Mouse (Mus musculus) neural tube, embryonic 14.5 days (tissue): Measurements from ENCODE around the gene Kcnh4. TPM values are rescaled to one million over a fixed set of nuclear protein-coding genes. Genes with fewer than 3 reads are reported as not detected.
A peak's percentile ranks its signal among the peaks of the same experiment; 100 is the strongest.

ENCODE experiments used
- ATAC-seq: fragments of 200-750 bp; cut with Nextera tagmentation; 2 replicates; pipeline ENCODE4 v1.8.0; 2017; ENCODE audit warnings: low read depth, mild to moderate bottlenecking, moderate TSS enrichment, moderate library complexity
- H3K27ac ChIP-seq: fragments of 300-500 bp; sonication (generic); 2 replicates; pipeline ENCODE4 v1.5.1; 2014; ENCODE audit warnings: low read depth, mild to moderate bottlenecking, control low read depth, low read length, moderate library complexity, mixed read lengths
- H3K27me3 ChIP-seq: fragments of 300-500 bp; sonication (generic); 2 replicates; pipeline ENCODE4 v1.6.1; 2014; ENCODE audit warnings: low read length; ENCODE audit not compliant: control insufficient read depth, insufficient read depth
- H3K36me3 ChIP-seq: fragments of 300-500 bp; sonication (generic); 2 replicates; pipeline ENCODE4 v1.6.1; 2014; ENCODE audit warnings: low read length, mixed read lengths; ENCODE audit not compliant: control insufficient read depth, insufficient read depth
- H3K4me1 ChIP-seq: fragments of 300-500 bp; sonication (generic); 2 replicates; pipeline ENCODE4 v1.6.1; 2014; ENCODE audit warnings: low read length; ENCODE audit not compliant: control insufficient read depth, insufficient read depth
- H3K4me2 ChIP-seq: fragments of 300-500 bp; sonication (generic); 2 replicates; pipeline ENCODE4 v1.6.1; 2014; ENCODE audit warnings: mild to moderate bottlenecking, low read depth, low read length, control low read depth
- H3K4me3 ChIP-seq: fragments of 300-500 bp; sonication (generic); 2 replicates; pipeline ENCODE4 v1.5.1; 2014; ENCODE audit warnings: low read depth, low read length, control low read depth, mixed read lengths
- H3K9ac ChIP-seq: fragments of 300-500 bp; sonication (generic); replicated peaks from 2 replicates; pipeline ENCODE4 v1.6.1; 2014; ENCODE audit warnings: low read depth, mild to moderate bottlenecking, control low read depth, low read length, mixed read lengths
- H3K9me3 ChIP-seq: fragments of 300-500 bp; sonication (generic); 2 replicates; pipeline ENCODE4 v1.6.1; 2016; ENCODE audit warnings: low read length; ENCODE audit not compliant: control insufficient read depth
- WGBS: fragments of 180-500 bp; shearing (Covaris S2); extraction: QIAGEN DNeasy Blood & Tissue Kit; methylation state at CpG from one replicate; pipeline ENCODE4 v1.1.7; 2014; 5-methylcytosine and 5-hydroxymethylcytosine counted together
- polyA plus RNA-seq: library from polyadenylated mRNA; unstranded; fragments of >200 nt; fragmentation: Nextera tagmentation; extraction: Ambion mirVana; gene quantifications from 2 replicates; pipeline ENCODE4 v1.2.1, GENCODE M21; 2014

The Kcnh4 gene
- polyA plus RNA-seq, 1 experiment from 2014 or later, result 10.1 TPM

GRCm38 (mm10) chr11:100713735-100714533 is 45.8 kb downstream of the Kcnh4 start, which contains the start of gene Hspb9:
Gene Hspb9 (plus strand): TSS chr11:100713850.
- H3K4me1 ChIP-seq, result peaks cover 14% of the 10 kb centered on the region
- no peak for ATAC-seq
- H3K4me2 ChIP-seq, result peak within 1 kb of the TSS; percentile 24; the same call in 1 of the 2 replicates
- no peaks in the 10 kb centered on the region for H3K9me3 ChIP-seq
- no peaks in the 10 kb centered on the region for H3K27me3 ChIP-seq
- H3K9ac ChIP-seq, result no peak within 1 kb of the TSS
- H3K36me3 ChIP-seq, result peaks cover 43% of the 10 kb centered on the region
- H3K27ac ChIP-seq, result no peak within 1 kb of the TSS
- H3K4me3 ChIP-seq, result no peak within 1 kb of the TSS
- 6% methylated on average over 38 of the region's 38 CpGs for WGBS

GRCm38 (mm10) chr11:100713174-100713573 is 46.6 kb downstream of the Kcnh4 start:
- WGBS, result 71% methylated on average over 4 of the region's 4 CpGs
- H3K4me3 ChIP-seq, result no peak overlapping the region
- no peaks in the 10 kb centered on the region for H3K27me3 ChIP-seq
- peaks cover 14% of the 10 kb centered on the region for H3K4me1 ChIP-seq
- no peak overlapping the region for H3K4me2 ChIP-seq
- no peak overlapping the region for H3K9ac ChIP-seq
- H3K27ac ChIP-seq, result no peak overlapping the region
- H3K36me3 ChIP-seq, result peaks cover 47% of the 10 kb centered on the region
- no peak for ATAC-seq
- H3K9me3 ChIP-seq, result no peaks in the 10 kb centered on the region

GRCm38 (mm10) chr11:100711783-100712615 is 47.7 kb downstream of the Kcnh4 start, which contains the start of gene Kat2a:
Gene Kat2a (minus strand): TSS chr11:100712465.
- ATAC-seq, result peak; percentile 94
- Histone ChIP-seq H3K9ac (peak within 1 kb of the TSS; percentile 81), H3K27me3 (no peaks in the 10 kb centered on the region), H3K9me3 (no peaks in the 10 kb centered on the region), H3K27ac (peak within 1 kb of the TSS; percentile 60), H3K4me1 (peaks cover 14% of the 10 kb centered on the region), H3K4me3 (peak within 1 kb of the TSS; percentile 94), H3K4me2 (peak within 1 kb of the TSS; percentile 64), H3K36me3 (peaks cover 39% of the 10 kb centered on the region)
- WGBS, result 2% methylated on average over 48 of the region's 48 CpGs

- peaks cover 29% of the 10 kb centered on the region for H3K36me3 ChIP-seq
- H3K4me2 ChIP-seq, result peak overlapping the region; percentile 64
- no peak overlapping the region; the same call in 1 of the 2 replicates for H3K9ac ChIP-seq
- H3K27ac ChIP-seq, result no peak overlapping the region
- H3K4me3 ChIP-seq, result 0 out of 2 replicates have a peak overlapping the region, but pooled peaks have one; percentile 94
- H3K9me3 ChIP-seq, result no peaks in the 10 kb centered on the region
- 90% methylated on average over 4 of the region's 4 CpGs for WGBS
- H3K4me1 ChIP-seq, result peaks cover 14% of the 10 kb centered on the region
- no peak for ATAC-seq
- no peaks in the 10 kb centered on the region for H3K27me3 ChIP-seq
Measured at GRCm38 (mm10) chr11:100710977-100711376, 48.8 kb downstream of the Kcnh4 start.

- Histone ChIP-seq H3K27me3 (no peaks in the 10 kb centered on the region), H3K36me3 (peaks cover 25% of the 10 kb centered on the region), H3K9ac (no peak overlapping the region; the same call in 1 of the 2 replicates), H3K4me1 (peaks cover 14% of the 10 kb centered on the region), H3K9me3 (no peaks in the 10 kb centered on the region), H3K27ac (no peak overlapping the region), H3K4me3 (no peak overlapping the region), H3K4me2 (no peak overlapping the region; the same call in 1 of the 2 replicates)
- WGBS, result 94% methylated on average over 15 of the region's 15 CpGs
- no peak for ATAC-seq
Measured at GRCm38 (mm10) chr11:100710528-100710927, 49.2 kb downstream of the Kcnh4 start.

GRCm38 (mm10) chr11:100709201-100709810 is 50.4 kb downstream of the Kcnh4 start:
- H3K9ac ChIP-seq, result no peak overlapping the region
- H3K27me3 ChIP-seq, result no peaks in the 10 kb centered on the region
- H3K9me3 ChIP-seq, result no peaks in the 10 kb centered on the region
- H3K4me3 ChIP-seq, result no peak overlapping the region
- H3K27ac ChIP-seq, result no peak overlapping the region
- WGBS, result 98% methylated on average over 9 of the region's 9 CpGs
- H3K4me1 ChIP-seq, result peaks cover 14% of the 10 kb centered on the region
- peaks cover 30% of the 10 kb centered on the region for H3K36me3 ChIP-seq
- no peak for ATAC-seq
- no peak overlapping the region for H3K4me2 ChIP-seq

- Histone ChIP-seq H3K9me3 (no peaks in the 10 kb centered on the region), H3K4me3 (no peak overlapping the region), H3K27ac (no peak overlapping the region), H3K36me3 (peaks cover 29% of the 10 kb centered on the region), H3K9ac (no peak overlapping the region), H3K4me2 (no peak overlapping the region), H3K4me1 (no peaks in the 10 kb centered on the region), H3K27me3 (no peaks in the 10 kb centered on the region)
- no peak for ATAC-seq
- WGBS, result 94% methylated on average over 23 of the region's 23 CpGs
Measured at GRCm38 (mm10) chr11:100705095-100705747, 54.5 kb downstream of the Kcnh4 start.

- no peaks in the 10 kb centered on the region for H3K27me3 ChIP-seq
- no peaks in the 10 kb centered on the region for H3K4me1 ChIP-seq
- H3K9me3 ChIP-seq, result no peaks in the 10 kb centered on the region
- H3K9ac ChIP-seq, result no peak within 1 kb of the TSS
- WGBS, result 75% methylated on average over 7 of the region's 7 CpGs
- H3K27ac ChIP-seq, result no peak within 1 kb of the TSS
- no peak within 1 kb of the TSS for H3K4me3 ChIP-seq
- ATAC-seq, result no peak
- peaks cover 21% of the 10 kb centered on the region for H3K36me3 ChIP-seq
- no peak within 1 kb of the TSS for H3K4me2 ChIP-seq
Measured at GRCm38 (mm10) chr11:100703851-100704531, 55.8 kb downstream of the Kcnh4 start, which contains the start of gene Dhx58. Gene Dhx58 (minus strand): TSS chr11:100704271.
